Mouse (Mus musculus) T-helper 17 cell (primary cell): ENCODE measurements at regions not wholly inside any gene's neighbourhood (a gene's known extent, or its start where the extent isn't known, plus 50 kb on each side); places are given as distances from the start of the nearest gene placed in this dataset.

Source experiments
- in situ Hi-C, 2 experiments: fragments of 300-600 bp; cut with MboI, MseI; formaldehyde crosslinking; loops; 1 replicate in 1 of 2; 2 replicates in 1 of 2; pipeline ENCODE4 v1.15.1; 2025; ENCODE audit warnings: high pct_unique_total_duplicates in 2 of 2

- in situ Hi-C loops = no loop called here
Measured at GRCm38 (mm10) chr10:122197703-122198102, 100.5 kb upstream of the Rxylt1 start.

DNA sequence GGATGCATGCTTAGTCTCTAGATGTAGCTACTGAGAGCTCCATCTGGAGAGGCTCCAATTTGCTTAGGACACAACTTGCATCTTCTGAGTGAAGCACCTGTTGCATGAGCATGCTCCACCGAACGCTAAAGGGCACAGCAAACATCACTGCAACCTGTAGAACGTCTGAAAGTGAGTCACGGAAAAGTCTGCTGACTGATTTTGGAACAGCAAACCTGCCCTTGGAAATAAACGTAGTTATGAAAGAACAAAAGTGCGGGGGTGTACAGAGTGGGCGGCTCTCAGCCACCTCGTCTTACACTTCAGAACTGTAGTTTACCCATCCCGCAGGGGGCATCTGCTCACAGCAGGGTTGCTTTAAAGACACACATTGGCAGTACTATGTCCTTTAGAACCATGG is 97.0 kb upstream of the Rxylt1 start:
- in situ Hi-C loops = no loop called here

DNA sequence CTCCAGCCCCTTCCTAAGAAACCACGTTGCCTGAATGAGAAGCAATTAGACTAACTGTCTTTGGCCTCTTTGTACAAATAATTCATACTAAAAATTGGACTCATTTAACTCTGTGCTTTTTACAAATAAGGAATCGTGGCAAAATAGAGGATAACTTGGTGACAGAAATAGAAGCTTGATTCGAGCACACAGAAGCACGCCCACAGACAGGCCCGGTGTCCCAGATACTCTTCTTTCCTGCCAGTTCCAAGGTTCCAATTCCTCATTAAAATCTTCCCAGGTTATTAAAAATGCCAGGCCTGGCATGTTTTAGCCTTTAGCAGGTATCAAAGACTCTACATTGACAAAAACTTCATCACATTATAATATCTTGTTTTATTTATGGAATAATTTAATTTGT is 96.2 kb upstream of the Rxylt1 start:
- in situ Hi-C loops = no loop called here

DNA sequence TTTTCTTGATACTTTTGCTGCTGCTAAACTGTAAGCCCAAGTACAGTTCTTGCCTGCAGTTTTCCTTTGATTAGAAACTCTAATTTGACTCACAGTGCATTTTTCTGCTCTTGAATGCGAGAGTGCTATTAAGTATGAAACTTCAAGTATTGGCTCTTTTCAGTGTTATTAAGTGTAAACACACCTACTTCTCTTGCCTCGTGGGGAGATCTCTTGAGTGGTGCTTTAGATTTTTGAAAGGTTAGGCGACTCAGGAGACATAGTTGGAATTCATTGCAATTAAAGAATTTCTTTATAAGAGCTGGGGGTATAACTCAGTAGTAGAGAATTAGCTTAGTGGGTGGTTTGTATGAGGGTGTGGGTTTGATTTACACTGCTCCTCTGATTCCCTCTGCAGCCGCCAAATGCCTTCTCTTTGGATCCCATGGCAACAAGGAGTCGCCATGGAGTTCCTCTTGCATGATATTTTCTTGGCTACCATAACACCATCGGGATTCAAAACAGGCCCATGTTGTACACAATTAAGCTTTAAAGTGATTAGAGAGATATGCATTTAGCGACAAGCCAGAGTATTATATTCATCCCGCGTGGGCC is 88.1 kb upstream of the Rxylt1 start:
- in situ Hi-C loops = no loop called here

DNA sequence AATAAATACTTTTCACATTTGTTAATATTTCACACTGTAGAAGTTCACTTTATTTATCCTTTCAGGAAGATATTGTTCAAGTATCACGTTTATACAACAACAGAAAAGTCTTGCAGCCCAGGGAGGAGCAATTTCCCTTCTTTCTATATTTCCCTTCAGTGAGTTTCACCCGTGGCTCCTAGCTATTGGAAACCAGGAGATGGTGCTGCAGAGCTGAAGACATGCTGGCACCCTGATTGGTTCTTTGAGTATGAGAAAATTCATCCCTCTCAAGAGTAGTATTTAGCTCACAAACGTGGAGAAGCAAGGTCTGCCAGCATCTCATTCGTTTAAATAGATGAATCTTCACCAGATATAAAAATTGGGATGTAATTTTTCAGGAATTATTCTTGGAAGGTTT is 85.9 kb upstream of the Rxylt1 start:
- in situ Hi-C loops = no loop called here

DNA sequence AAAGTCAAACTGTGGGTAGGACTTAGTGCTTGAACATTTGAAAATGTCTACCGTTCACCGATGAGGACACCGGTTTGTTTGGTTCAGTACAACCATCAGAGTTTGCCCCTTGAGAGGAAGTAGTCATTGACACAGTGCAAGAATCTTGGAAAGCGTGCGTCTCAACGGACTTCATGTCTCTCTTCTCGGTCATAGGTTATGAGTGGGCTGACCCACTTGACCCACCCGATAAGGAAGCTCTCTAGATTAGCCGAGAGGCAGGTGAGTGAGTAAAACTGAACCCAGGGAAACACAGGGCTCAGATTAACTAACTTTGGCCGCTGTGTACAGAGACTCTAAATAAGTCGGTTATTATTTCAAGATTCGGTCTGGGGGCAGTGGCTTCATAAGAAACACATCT is 51.9 kb upstream of the Rxylt1 start:
- in situ Hi-C loops = no loop called here

DNA sequence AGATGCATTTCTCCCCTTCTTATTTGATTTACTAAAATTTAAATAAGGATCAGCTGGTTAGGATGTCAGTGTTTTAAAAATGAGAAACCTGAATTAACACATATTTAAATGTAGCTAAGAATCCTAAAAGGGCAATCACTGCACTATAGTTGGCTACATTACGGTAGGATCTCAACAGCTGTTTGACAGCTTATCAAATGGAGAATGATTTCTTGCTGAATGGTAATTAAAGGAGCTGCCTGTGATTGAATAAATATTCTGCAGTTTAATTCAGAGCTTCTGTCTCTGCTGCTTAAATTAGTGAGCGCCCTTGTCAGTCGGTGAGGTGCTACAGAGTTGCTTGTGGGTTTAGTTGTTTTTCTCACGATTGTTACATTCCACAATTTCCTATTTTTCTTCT is 51.4 kb upstream of the Rxylt1 start:
- in situ Hi-C loops = no loop called here
